Mouse (Mus musculus): Measurements from ENCODE around the gene Xrcc5. TPM values are rescaled to one million over a fixed set of nuclear protein-coding genes. Genes with fewer than 3 reads are reported as not detected.

Xrcc5 gene
- polyA plus RNA-seq (2014; fragmentation: Illumina TruSeq; extraction: RNeasy Lipid Tissue Mini Kit (QIAGEN cat#74804); ENCODE audit: low read depth, low replicate concordance) = 29.5 TPM

DNA sequence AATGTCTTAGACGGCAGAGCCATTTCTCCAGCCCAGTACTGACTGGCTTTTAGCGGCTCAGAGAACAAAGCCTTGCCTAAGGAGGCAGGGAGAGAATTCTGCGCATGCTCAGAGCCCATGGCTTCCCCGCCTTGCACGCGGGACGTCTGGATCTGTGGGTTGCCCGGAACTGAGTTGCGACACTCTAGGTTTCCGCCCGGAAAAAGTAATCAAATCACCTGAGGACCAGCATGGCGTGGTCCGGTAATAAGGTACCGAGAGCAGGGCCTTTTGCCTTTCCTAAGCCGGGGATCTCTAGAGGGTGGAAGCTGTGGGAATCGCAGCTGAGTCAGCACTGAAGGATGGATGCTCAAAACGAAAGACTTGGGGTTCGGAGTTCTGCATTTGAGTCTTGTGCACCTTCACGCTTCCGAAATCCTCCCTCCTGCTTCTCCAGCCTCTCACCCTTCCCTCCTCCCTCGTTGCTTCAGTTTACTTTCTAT is at the start of gene Xrcc5:
TSS of gene Xrcc5 (plus strand) at position 105 of the 482 bp plus-strand sequence.

DNA sequence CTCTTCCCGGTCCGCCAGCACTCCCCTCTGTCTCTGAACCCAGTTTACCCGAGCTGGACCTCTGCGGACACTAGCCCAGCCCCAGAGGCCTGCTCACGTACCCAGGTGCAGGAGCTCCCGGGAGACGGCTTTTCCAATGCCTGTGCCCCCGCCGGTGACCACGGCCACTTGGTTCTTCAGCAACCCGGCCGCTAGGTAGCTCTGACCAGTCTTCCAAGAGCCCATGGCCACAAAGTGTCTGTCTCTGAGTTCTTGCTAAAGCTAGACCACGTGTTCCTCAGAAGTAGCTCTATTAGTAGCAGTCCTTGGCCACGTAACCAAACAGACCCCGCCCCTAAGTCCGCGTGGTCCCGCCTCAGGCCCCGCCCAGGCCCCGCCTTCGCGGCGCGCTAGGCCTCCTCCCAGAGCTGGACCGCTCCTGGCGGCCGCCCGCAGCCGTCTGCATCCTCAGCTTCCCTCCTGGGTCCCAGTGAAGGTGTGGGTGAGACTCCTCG is 23.2 kb upstream of the Xrcc5 start, which contains the start of the genes Pecr and Tmem169:
TSS of gene Pecr (minus strand) at position 323 of the 494 bp plus-strand sequence.
TSS of gene Tmem169 (plus strand) at position 378 of the 494 bp plus-strand sequence.

Other genes with a start within 250 kb of the Xrcc5 start
- 0.79 TPM for gene Mreg, start 95.1 kb upstream of the Xrcc5 start, polyA plus RNA-seq (2014; fragmentation: Illumina TruSeq; extraction: RNeasy Lipid Tissue Mini Kit (QIAGEN cat#74804); ENCODE audit: low read depth, low replicate concordance)
- gene Pecr, start 23.1 kb upstream of the Xrcc5 start, polyA plus RNA-seq (2014; fragmentation: Illumina TruSeq; extraction: RNeasy Lipid Tissue Mini Kit (QIAGEN cat#74804); ENCODE audit: low read depth, low replicate concordance) = 5.5 TPM
- 1.4 TPM for gene Tmem169, start 23.1 kb upstream of the Xrcc5 start, polyA plus RNA-seq (2014; fragmentation: Illumina TruSeq; extraction: RNeasy Lipid Tissue Mini Kit (QIAGEN cat#74804); ENCODE audit: low read depth, low replicate concordance)
- 0.16 TPM for gene March4, start 229.5 kb downstream of the Xrcc5 start, polyA plus RNA-seq (2014; fragmentation: Illumina TruSeq; extraction: RNeasy Lipid Tissue Mini Kit (QIAGEN cat#74804); ENCODE audit: low read depth, low replicate concordance)